Mouse (Mus musculus) small intestine, adult 2 months (tissue): ENCODE data around the gene Slc35e3. TPM values are rescaled to one million over a fixed set of nuclear protein-coding genes. Genes with fewer than 3 reads are reported as not detected.

Source experiments
- H3K27ac ChIP-seq: fragments of 200-500 bp; 2 replicates; pipeline ENCODE4 v1.5.1; 2012; ENCODE audit warnings: low read depth, low read length, control low read depth, inconsistent platforms; ENCODE audit not compliant: insufficient read depth
- H3K27me3 ChIP-seq: fragments of 200-500 bp; 2 replicates; pipeline ENCODE4 v1.6.1; 2012; ENCODE audit warnings: mild to moderate bottlenecking, moderate library complexity, low read length, inconsistent platforms; ENCODE audit not compliant: control insufficient read depth, insufficient read depth
- H3K36me3 ChIP-seq: fragments of 200-500 bp; 2 replicates; pipeline ENCODE4 v1.6.1; 2012; ENCODE audit warnings: mild to moderate bottlenecking, low read length, control low read depth, inconsistent platforms; ENCODE audit not compliant: control insufficient read depth, insufficient read depth
- H3K4me1 ChIP-seq: fragments of 200-500 bp; 2 replicates; pipeline ENCODE4 v1.6.1; 2012; ENCODE audit warnings: low read length, inconsistent platforms, mixed read lengths; ENCODE audit not compliant: control insufficient read depth, insufficient read depth, insufficient read length
- H3K4me3 ChIP-seq: fragments of 200-500 bp; 2 replicates; pipeline ENCODE4 v1.5.1; 2012; ENCODE audit warnings: low read depth, mild to moderate bottlenecking, control low read depth, inconsistent platforms, low read length, moderate library complexity
- CTCF ChIP-seq: fragments of 200-500 bp; IDR thresholded peaks from 2 replicates; pipeline ENCODE4 v1.5.1; 2012; ENCODE audit warnings: low read depth, mild to moderate bottlenecking, control low read depth, inconsistent platforms, low read length, moderate library complexity, mixed read lengths; ENCODE audit not compliant: insufficient replicate concordance, insufficient read length; ENCODE audit errors: extremely low read depth
- POLR2A ChIP-seq: fragments of 200-500 bp; IDR thresholded peaks from 2 replicates; pipeline ENCODE4 v1.6.1; 2012; ENCODE audit warnings: low read depth, mild to moderate bottlenecking, control low read depth, inconsistent platforms, low read length, moderate library complexity
- WGBS: fragments of 180-500 bp; shearing (Covaris S2); methylation state at CpG from one replicate; pipeline ENCODE4 v1.1.7; 2018; 5-methylcytosine and 5-hydroxymethylcytosine counted together
- polyA plus RNA-seq: library from polyadenylated mRNA; depleted of rRNA; stranded (reverse); fragments of >200 nt; gene quantifications from 2 replicates; pipeline ENCODE4 v1.2.3, GENCODE M21; 2012

The Slc35e3 gene
- polyA plus RNA-seq, 1 experiment: 6.2 TPM

GRCm38 (mm10) chr10:117702024-117702833, 43.9 kb downstream of the Slc35e3 start:
- Histone ChIP-seq H3K4me1 (no peaks in the 10 kb centered on the region; the same call in 1 of the 2 replicates), H3K36me3 (peaks cover 76% of the 10 kb centered on the region), H3K27me3 (no peaks in the 10 kb centered on the region), H3K4me3 (no peak overlapping the region), H3K27ac (no peak overlapping the region)
- TF ChIP-seq CTCF (no peak), POLR2A (no peak)
- 94% methylated on average over 6 of the region's 6 CpGs for WGBS

GRCm38 (mm10) chr10:117701034-117701829, 44.9 kb downstream of the Slc35e3 start:
- peaks cover 76% of the 10 kb centered on the region for H3K36me3 ChIP-seq
- no peaks in the 10 kb centered on the region for H3K4me1 ChIP-seq
- no peaks in the 10 kb centered on the region for H3K27me3 ChIP-seq
- H3K4me3 ChIP-seq: no peak overlapping the region
- 92% methylated on average over 6 of the region's 6 CpGs for WGBS
- TF ChIP-seq CTCF: no peak
- no peak for TF ChIP-seq POLR2A
- H3K27ac ChIP-seq: no peak overlapping the region

GRCm38 (mm10) chr10:117700450-117700849, 45.7 kb downstream of the Slc35e3 start:
- TF ChIP-seq POLR2A: no peak
- no peak for TF ChIP-seq CTCF
- WGBS: 92% methylated on average over 1 of the region's 1 CpGs

GRCm38 (mm10) chr10:117699914-117700313, 46.3 kb downstream of the Slc35e3 start:
- no peak overlapping the region for H3K4me3 ChIP-seq
- no peak overlapping the region for H3K27ac ChIP-seq
- WGBS: 98% methylated on average over 4 of the region's 4 CpGs

More at GRCm38 (mm10) chr10:117700450-117700849, 45.7 kb downstream of the Slc35e3 start:
- peaks cover 80% of the 10 kb centered on the region for H3K36me3 ChIP-seq
- no peaks in the 10 kb centered on the region for H3K27me3 ChIP-seq
- no peak overlapping the region for H3K27ac ChIP-seq
- H3K4me1 ChIP-seq: no peaks in the 10 kb centered on the region
- H3K4me3 ChIP-seq: no peak overlapping the region

GRCm38 (mm10) chr10:117698313-117699138, 47.6 kb downstream of the Slc35e3 start:
- Histone ChIP-seq H3K27ac (no peak overlapping the region), H3K4me1 (no peaks in the 10 kb centered on the region), H3K27me3 (no peaks in the 10 kb centered on the region), H3K36me3 (peaks cover 77% of the 10 kb centered on the region), H3K4me3 (no peak overlapping the region)
- 95% methylated on average over 10 of the region's 10 CpGs for WGBS
- TF ChIP-seq CTCF (no peak), POLR2A (no peak)

More at GRCm38 (mm10) chr10:117699914-117700313, 46.3 kb downstream of the Slc35e3 start:
- Histone ChIP-seq H3K27me3 (no peaks in the 10 kb centered on the region), H3K36me3 (peaks cover 77% of the 10 kb centered on the region), H3K4me1 (no peaks in the 10 kb centered on the region)
- TF ChIP-seq CTCF (no peak), POLR2A (no peak)

GRCm38 (mm10) chr10:117697561-117698115, 48.5 kb downstream of the Slc35e3 start:
- H3K4me3 ChIP-seq: no peak overlapping the region
- TF ChIP-seq CTCF: no peak
- no peak for TF ChIP-seq POLR2A
- H3K27me3 ChIP-seq: no peaks in the 10 kb centered on the region
- H3K27ac ChIP-seq: no peak overlapping the region
- no peaks in the 10 kb centered on the region for H3K4me1 ChIP-seq
- WGBS: 98% methylated on average over 3 of the region's 3 CpGs
- H3K36me3 ChIP-seq: peaks cover 75% of the 10 kb centered on the region
